ENCODE assay signal across 29 mouse cellular contexts in the genomic region with DNA sequence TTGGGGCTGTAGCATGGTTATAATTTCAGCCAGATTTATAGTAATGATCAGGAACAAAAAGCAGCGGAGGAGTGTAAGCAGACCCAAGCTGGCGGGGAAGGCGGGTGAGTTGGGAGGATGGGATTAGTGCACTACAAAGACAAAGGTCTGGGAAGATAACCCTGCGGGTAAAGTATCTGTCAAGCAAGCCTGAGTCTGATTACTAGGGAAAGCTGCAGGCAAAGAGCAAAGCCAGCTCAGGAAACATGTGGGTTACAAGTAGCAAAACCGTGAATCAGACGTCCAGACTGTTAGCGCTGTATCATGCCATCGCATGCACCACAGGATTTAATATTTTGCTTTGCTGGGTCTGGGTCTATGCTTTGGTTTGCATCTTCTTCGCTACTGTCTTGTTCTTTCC.
"Had no signal": no experiment of that assay in that cellular context is flagged by ENCODE, and none has a peak within 500 bp of the region (broad histone marks: within the 10 kb centered on the region; RNA-seq: fewer than 3 reads in every experiment).

No protein-coding gene starts in this region.

- H3K27me3 ChIP-seq: heart, embryonic 12.5 days; heart, embryonic 13.5 days; heart, embryonic 15.5 days; hindbrain, embryonic 12.5 days; hindbrain, embryonic 13.5 days; hindbrain, embryonic 15.5 days; intestine, embryonic 15.5 days; kidney, embryonic 15.5 days had no signal

- H3K9ac ChIP-seq: heart, embryonic 12.5 days; heart, embryonic 13.5 days; heart, embryonic 15.5 days; hindbrain, embryonic 12.5 days; hindbrain, embryonic 13.5 days; hindbrain, embryonic 14.5 days; hindbrain, embryonic 15.5 days; intestine, embryonic 15.5 days; kidney, embryonic 15.5 days had no signal

- H3K36me3 ChIP-seq: hindbrain, embryonic 15.5 days had no signal

- H3K4me3 ChIP-seq: heart, embryonic 12.5 days; heart, embryonic 13.5 days; heart, embryonic 15.5 days; hindbrain, embryonic 10.5 days; hindbrain, embryonic 12.5 days; hindbrain, embryonic 13.5 days; hindbrain, embryonic 15.5 days; intestine, embryonic 15.5 days; kidney, embryonic 15.5 days; layer of hippocampus, adult 2 months; left cerebral cortex, adult 2 months had no signal

- DNase-seq: heart, postnatal 10 days; heart, postnatal 36 days; heart, postnatal 4 days; kidney, adult 11 months; kidney, adult 18-20 months; kidney, adult 2 months; kidney, adult 8-10 months; kidney, adult 9 months; kidney, postnatal 10 days; kidney, postnatal 14 days; kidney, postnatal 25 days; kidney, postnatal 36 days; kidney, postnatal 4 days; layer of hippocampus, adult 9-11 months; layer of hippocampus, postnatal 36 days had no signal

- H3K27ac ChIP-seq: heart, embryonic 13.5 days; heart, embryonic 15.5 days; hindbrain, embryonic 10.5 days; hindbrain, embryonic 12.5 days; hindbrain, embryonic 13.5 days; hindbrain, embryonic 14.5 days; hindbrain, embryonic 15.5 days; hindbrain, postnatal 0 days; intestine, embryonic 15.5 days; kidney, embryonic 15.5 days; kidney, postnatal 0 days; layer of hippocampus, adult 2 months; left cerebral cortex, adult 2 months had no signal

- H3K4me1 ChIP-seq: heart, embryonic 12.5 days; heart, embryonic 13.5 days; heart, embryonic 15.5 days; hindbrain, embryonic 10.5 days; hindbrain, embryonic 12.5 days; hindbrain, embryonic 13.5 days; hindbrain, embryonic 15.5 days; intestine, embryonic 15.5 days; kidney, embryonic 15.5 days had no signal

- H3K9me3 ChIP-seq: heart, embryonic 12.5 days; heart, embryonic 13.5 days; heart, embryonic 15.5 days; hindbrain, embryonic 10.5 days; hindbrain, embryonic 12.5 days; hindbrain, embryonic 13.5 days; hindbrain, embryonic 15.5 days; intestine, embryonic 15.5 days; kidney, embryonic 15.5 days had no signal
